Mouse (Mus musculus): ENCODE measurements at regions not wholly inside any gene's neighbourhood (a gene's known extent, or its start where the extent isn't known, plus 50 kb on each side); places are given as distances from the start of the nearest gene placed in this dataset.

- Histone ChIP-seq H3K9me3 (replicated peaks) (no peaks in the 10 kb centered on the region), H3K4me3 (no peak overlapping the region), H3K27ac (no peak overlapping the region), H3K27me3 (replicated peaks) (no peaks in the 10 kb centered on the region), H3K4me2 (no peak overlapping the region), H3K9ac (no peak overlapping the region), H3K4me1 (no peaks in the 10 kb centered on the region), H3K36me3 (no peaks in the 10 kb centered on the region)
- WGBS (ENCODE audit: insufficient replicate concordance) = 64% methylated on average over 2 of the region's 2 CpGs
- ATAC-seq = no peak
Observed at GRCm38 (mm10) chrX:7474831-7475230, 98.6 kb upstream of the Foxp3 start.

GRCm38 (mm10) chrX:7473814-7474213 is 98.2 kb upstream of the Usp27x start:
- H3K4me1 ChIP-seq = no peaks in the 10 kb centered on the region
- H3K9ac ChIP-seq = no peak overlapping the region
- no peak overlapping the region for H3K27ac ChIP-seq
- H3K27me3 ChIP-seq (replicated peaks) = no peaks in the 10 kb centered on the region
- H3K4me3 ChIP-seq = no peak overlapping the region
- WGBS (ENCODE audit: insufficient replicate concordance) = 29% methylated on average over 2 of the region's 2 CpGs
- no peaks in the 10 kb centered on the region for H3K36me3 ChIP-seq
- no peak overlapping the region for H3K4me2 ChIP-seq
- no peaks in the 10 kb centered on the region for H3K9me3 ChIP-seq (replicated peaks)
- no peak for ATAC-seq

- no peaks in the 10 kb centered on the region for H3K9me3 ChIP-seq (replicated peaks)
- no peak for ATAC-seq
- H3K4me1 ChIP-seq = no peaks in the 10 kb centered on the region
- no peak overlapping the region for H3K4me3 ChIP-seq
- no peaks in the 10 kb centered on the region for H3K36me3 ChIP-seq
- no peaks in the 10 kb centered on the region for H3K27me3 ChIP-seq (replicated peaks)
- H3K27ac ChIP-seq = no peak overlapping the region
- WGBS (ENCODE audit: insufficient replicate concordance) = 61% methylated on average over 1 of the region's 1 CpGs
- H3K9ac ChIP-seq = no peak overlapping the region
- no peak overlapping the region for H3K4me2 ChIP-seq
Observed at GRCm38 (mm10) chrX:7469801-7470200, 94.2 kb upstream of the Usp27x start.

- Histone ChIP-seq H3K4me1 (no peaks in the 10 kb centered on the region), H3K9me3 (replicated peaks) (no peaks in the 10 kb centered on the region)
Observed at GRCm38 (mm10) chrX:7467985-7468384, 92.4 kb upstream of the Usp27x start.

GRCm38 (mm10) chrX:7456851-7457250 is 81.2 kb upstream of the Usp27x start:
- no peak overlapping the region for H3K27ac ChIP-seq
- H3K4me2 ChIP-seq = no peak overlapping the region
- H3K36me3 ChIP-seq = no peaks in the 10 kb centered on the region
- WGBS (ENCODE audit: insufficient replicate concordance) = 66% methylated on average over 4 of the region's 4 CpGs
- H3K4me1 ChIP-seq = no peaks in the 10 kb centered on the region
- H3K27me3 ChIP-seq (replicated peaks) = no peaks in the 10 kb centered on the region
- no peak overlapping the region for H3K9ac ChIP-seq
- no peak for ATAC-seq
- no peak overlapping the region for H3K4me3 ChIP-seq
- H3K9me3 ChIP-seq (replicated peaks) = no peaks in the 10 kb centered on the region

More at GRCm38 (mm10) chrX:7467985-7468384, 92.4 kb upstream of the Usp27x start:
- Histone ChIP-seq H3K4me2 (no peak overlapping the region), H3K4me3 (no peak overlapping the region), H3K9ac (no peak overlapping the region), H3K27me3 (replicated peaks) (no peaks in the 10 kb centered on the region), H3K36me3 (no peaks in the 10 kb centered on the region), H3K27ac (no peak overlapping the region)
- WGBS (ENCODE audit: insufficient replicate concordance) = 59% methylated on average over 1 of the region's 1 CpGs
- no peak for ATAC-seq

- Histone ChIP-seq H3K27me3 (replicated peaks) (0 out of 2 replicates have a peak, but pooled peaks cover 6% of the 10 kb centered on the region), H3K27ac (no peak overlapping the region), H3K9ac (no peak overlapping the region), H3K4me2 (no peak overlapping the region), H3K4me3 (no peak overlapping the region), H3K36me3 (no peaks in the 10 kb centered on the region), H3K9me3 (replicated peaks) (no peaks in the 10 kb centered on the region), H3K4me1 (no peaks in the 10 kb centered on the region)
- WGBS (ENCODE audit: insufficient replicate concordance) = 58% methylated on average over 3 of the region's 3 CpGs
- ATAC-seq = no peak
Observed at GRCm38 (mm10) chrX:7445035-7445434, 69.4 kb upstream of the Usp27x start.

- Histone ChIP-seq H3K27ac (peak overlapping the region; percentile 10; the same call in 1 of the 2 replicates), H3K4me1 (no peaks in the 10 kb centered on the region), H3K36me3 (no peaks in the 10 kb centered on the region), H3K4me2 (no peak overlapping the region), H3K27me3 (replicated peaks) (0 out of 2 replicates have a peak, but pooled peaks cover 6% of the 10 kb centered on the region), H3K9me3 (replicated peaks) (no peaks in the 10 kb centered on the region), H3K4me3 (no peak overlapping the region), H3K9ac (no peak overlapping the region)
- no peak for ATAC-seq
- WGBS (ENCODE audit: insufficient replicate concordance) = 45% methylated on average over 6 of the region's 6 CpGs
Observed at GRCm38 (mm10) chrX:7444583-7444982, 69.0 kb upstream of the Usp27x start.

GRCm38 (mm10) chrX:7443996-7444421 is 68.4 kb upstream of the Usp27x start:
- 35% methylated on average over 6 of the region's 6 CpGs for WGBS (ENCODE audit: insufficient replicate concordance)
- H3K4me1 ChIP-seq = no peaks in the 10 kb centered on the region
- H3K27me3 ChIP-seq (replicated peaks) = 0 out of 2 replicates have a peak, but pooled peaks cover 6% of the 10 kb centered on the region
- no peak overlapping the region for H3K9ac ChIP-seq
- H3K4me2 ChIP-seq = no peak overlapping the region
- no peaks in the 10 kb centered on the region for H3K36me3 ChIP-seq
- ATAC-seq = no peak
- H3K4me3 ChIP-seq = no peak overlapping the region
- H3K9me3 ChIP-seq (replicated peaks) = no peaks in the 10 kb centered on the region
- H3K27ac ChIP-seq = peak overlapping the region; percentile 10; the same call in 1 of the 2 replicates

GRCm38 (mm10) chrX:7435375-7436042 is 59.9 kb upstream of the Usp27x start:
- Histone ChIP-seq H3K27ac (no peak overlapping the region), H3K4me2 (no peak overlapping the region), H3K4me1 (no peaks in the 10 kb centered on the region), H3K36me3 (no peaks in the 10 kb centered on the region), H3K4me3 (no peak overlapping the region), H3K9ac (no peak overlapping the region), H3K9me3 (replicated peaks) (no peaks in the 10 kb centered on the region), H3K27me3 (replicated peaks) (no peaks in the 10 kb centered on the region)
- 49% methylated on average over 2 of the region's 2 CpGs for WGBS (ENCODE audit: insufficient replicate concordance)
- ATAC-seq = no peak

GRCm38 (mm10) chrX:7434268-7434667 is 58.6 kb upstream of the Usp27x start:
- Histone ChIP-seq H3K4me1 (no peaks in the 10 kb centered on the region), H3K9me3 (replicated peaks) (no peaks in the 10 kb centered on the region), H3K4me3 (no peak overlapping the region), H3K4me2 (no peak overlapping the region), H3K9ac (no peak overlapping the region), H3K36me3 (no peaks in the 10 kb centered on the region), H3K27ac (no peak overlapping the region), H3K27me3 (replicated peaks) (no peaks in the 10 kb centered on the region)
- 22% methylated on average over 2 of the region's 2 CpGs for WGBS (ENCODE audit: insufficient replicate concordance)
- ATAC-seq = no peak

- no peak for ATAC-seq
- Histone ChIP-seq H3K4me1 (no peaks in the 10 kb centered on the region), H3K9ac (no peak overlapping the region), H3K4me2 (no peak overlapping the region), H3K9me3 (replicated peaks) (no peaks in the 10 kb centered on the region), H3K36me3 (no peaks in the 10 kb centered on the region), H3K4me3 (no peak overlapping the region), H3K27ac (no peak overlapping the region), H3K27me3 (replicated peaks) (peaks cover 5% of the 10 kb centered on the region; the same call in 1 of the 2 replicates)
- WGBS (ENCODE audit: insufficient replicate concordance) = 30% methylated on average over 1 of the region's 1 CpGs
Observed at GRCm38 (mm10) chrX:7430456-7430855, 54.8 kb upstream of the Usp27x start.

- H3K36me3 ChIP-seq = no peaks in the 10 kb centered on the region
- WGBS (ENCODE audit: insufficient replicate concordance) = 10% methylated on average over 5 of the region's 5 CpGs
- no peak overlapping the region for H3K4me2 ChIP-seq
- no peak overlapping the region for H3K9ac ChIP-seq
- H3K9me3 ChIP-seq (replicated peaks) = no peaks in the 10 kb centered on the region
- H3K4me3 ChIP-seq = no peak overlapping the region
- H3K27me3 ChIP-seq (replicated peaks) = peaks cover 5% of the 10 kb centered on the region; the same call in 1 of the 2 replicates
- ATAC-seq = no peak
- no peaks in the 10 kb centered on the region for H3K4me1 ChIP-seq
- H3K27ac ChIP-seq = no peak overlapping the region
Observed at GRCm38 (mm10) chrX:7429524-7429865, 53.9 kb upstream of the Usp27x start.
